Mouse (Mus musculus): ENCODE measurements around the gene Mrc2.

The Mrc2 gene

GRCm38 (mm10) chr11:105311291-105311975 lies 19.0 kb downstream of the Mrc2 start:
- no peak for DNase-seq (ENCODE audit: low read depth)

DNA sequence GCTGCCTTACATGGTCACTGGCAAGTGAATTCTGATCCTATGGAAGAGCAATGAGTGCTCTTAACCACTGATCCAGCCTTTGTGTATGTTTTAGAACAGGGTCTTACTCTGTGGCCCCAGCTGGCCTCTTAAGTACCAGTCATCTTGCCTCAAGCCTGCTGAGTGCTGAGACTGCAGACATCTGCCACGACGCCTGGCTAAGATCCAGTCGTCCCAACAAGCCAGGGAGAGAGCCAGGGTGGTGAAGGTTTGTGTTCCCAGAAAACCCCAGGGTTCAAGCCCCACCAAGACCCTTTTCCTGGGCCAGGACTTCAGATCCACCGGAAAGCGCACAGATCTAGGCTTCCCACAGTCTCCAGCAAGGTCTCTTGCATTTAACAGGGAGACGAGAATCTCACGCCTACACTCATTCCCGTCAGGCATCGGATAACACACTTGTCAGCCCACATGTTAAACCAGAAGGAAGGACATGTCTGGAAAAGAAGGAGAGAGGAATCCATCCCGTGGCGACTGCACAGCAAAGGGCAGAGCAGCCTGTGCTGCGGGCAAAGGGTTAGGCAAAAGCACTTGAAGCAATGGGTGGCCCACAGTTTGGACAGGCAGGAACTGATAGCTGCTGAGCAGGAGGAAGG lies 20.0 kb downstream of the Mrc2 start:
- peak; percentile 72 for DNase-seq (ENCODE audit: low read depth)

DNA sequence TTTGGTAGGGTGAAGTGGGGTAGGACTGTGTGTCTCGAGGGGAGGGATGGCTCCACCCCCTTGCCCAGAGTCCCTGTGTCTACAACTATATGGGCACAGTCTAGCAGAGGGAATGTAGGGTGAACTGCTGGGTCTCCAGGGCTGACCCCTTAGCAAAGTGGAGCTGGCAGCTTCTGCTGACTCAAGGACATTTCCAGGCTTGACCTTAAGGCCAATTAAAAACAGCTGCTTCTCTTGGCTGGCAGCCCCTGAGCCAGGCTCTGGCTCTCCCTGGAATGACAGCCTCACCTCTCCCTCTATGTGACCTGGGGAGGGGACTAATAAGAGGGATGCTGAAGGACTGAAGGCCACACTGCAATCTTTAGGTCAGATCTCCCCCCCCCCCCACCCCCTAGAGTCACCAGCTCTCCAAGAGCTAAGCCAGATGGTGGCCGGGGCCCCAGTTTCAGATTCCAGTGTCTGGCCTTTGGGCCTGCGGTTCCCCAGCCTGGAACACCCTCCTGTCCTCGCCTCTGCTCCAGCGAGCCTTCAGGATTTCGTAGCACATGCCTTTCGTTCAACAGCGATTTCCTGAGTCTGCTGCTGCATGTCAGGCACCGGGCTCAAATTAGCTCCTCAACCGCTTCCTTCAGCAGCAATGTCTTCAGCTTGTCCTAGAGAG lies 20.7 kb downstream of the Mrc2 start:
- peak; percentile 88 for DNase-seq (ENCODE audit: low read depth)

DNA sequence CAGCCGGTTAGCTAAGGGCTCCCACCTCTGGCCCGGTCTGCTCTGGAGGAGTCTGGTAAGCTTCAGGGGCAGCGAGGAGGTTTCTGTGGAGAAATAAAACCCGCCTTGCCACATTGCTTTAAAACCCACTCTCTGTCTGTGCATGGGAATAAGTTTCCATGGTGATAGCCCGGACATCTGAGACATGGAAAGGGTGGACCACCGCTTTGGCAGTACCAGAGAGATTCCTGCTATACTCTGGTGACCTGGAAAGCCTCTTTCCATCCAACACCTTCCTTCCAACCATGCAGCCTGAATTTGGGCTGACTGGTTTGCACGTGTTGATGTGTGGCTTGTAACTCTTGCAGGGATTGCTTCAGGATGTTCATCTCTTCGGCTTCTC lies 21.2 kb downstream of the Mrc2 start:
- DNase-seq (ENCODE audit: low read depth): no peak

GRCm38 (mm10) chr11:105315296-105315695 lies 22.9 kb downstream of the Mrc2 start:
- DNase-seq (ENCODE audit: low read depth): no peak

DNA sequence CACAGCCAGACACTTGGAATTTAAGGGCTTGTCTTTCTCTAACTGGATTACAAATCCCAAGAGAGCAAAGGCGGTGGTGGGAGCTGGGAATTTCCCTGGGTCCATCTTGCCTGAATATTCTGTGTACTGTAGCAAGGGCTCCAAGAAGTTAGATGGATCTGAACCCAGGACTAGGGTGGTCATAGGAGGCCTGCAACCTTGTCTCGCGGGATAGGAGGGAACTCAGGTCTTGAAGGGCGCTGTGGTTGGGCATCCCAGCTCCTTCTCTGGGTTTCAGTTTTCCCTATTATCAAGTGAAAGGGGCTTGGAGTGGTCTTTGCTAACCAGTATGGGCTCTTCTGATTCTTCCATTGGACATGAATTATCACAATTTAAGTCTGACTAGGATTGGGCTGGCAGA lies 23.7 kb downstream of the Mrc2 start:
- DNase-seq (ENCODE audit: low read depth): no peak

DNA sequence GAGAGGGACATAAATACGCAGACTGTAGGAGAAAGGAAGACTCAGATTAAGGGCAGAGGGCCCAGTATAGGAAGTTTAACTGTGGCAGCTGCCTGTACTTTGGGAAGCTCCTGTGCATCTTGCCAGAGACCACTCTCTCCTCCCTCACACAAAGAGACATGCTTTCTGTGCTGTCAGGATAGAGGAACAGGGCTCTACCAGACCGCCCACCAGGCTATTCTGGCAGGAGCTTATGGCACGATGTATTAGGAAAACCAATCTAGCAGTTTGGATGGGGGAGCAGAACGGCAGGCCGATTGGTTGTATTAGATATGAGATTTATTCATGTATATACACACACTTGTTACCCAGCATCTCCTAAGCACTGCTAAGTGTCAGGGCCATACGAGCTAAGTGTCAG lies 25.3 kb downstream of the Mrc2 start:
- DNase-seq (ENCODE audit: low read depth): no peak

DNA sequence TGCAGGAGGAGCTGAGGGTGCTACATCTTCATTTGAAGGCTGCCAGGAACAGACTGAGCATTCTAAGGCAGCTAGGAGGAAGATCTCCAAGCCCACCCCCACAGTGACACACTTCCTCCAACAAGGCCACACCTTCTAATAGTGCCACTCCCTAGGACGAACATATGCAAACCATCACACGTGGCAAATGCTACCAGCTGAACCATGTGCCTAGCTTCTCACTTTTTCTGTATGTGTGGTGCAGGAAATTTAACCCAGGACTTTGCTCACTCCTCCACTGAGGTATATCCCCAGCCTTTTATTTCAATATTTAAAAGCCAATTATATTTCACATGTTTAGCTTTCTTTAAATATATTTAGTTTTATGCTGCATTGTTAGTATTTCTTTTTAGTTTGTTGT lies 28.6 kb downstream of the Mrc2 start:
- DNase-seq (ENCODE audit: low read depth): no peak

DNA sequence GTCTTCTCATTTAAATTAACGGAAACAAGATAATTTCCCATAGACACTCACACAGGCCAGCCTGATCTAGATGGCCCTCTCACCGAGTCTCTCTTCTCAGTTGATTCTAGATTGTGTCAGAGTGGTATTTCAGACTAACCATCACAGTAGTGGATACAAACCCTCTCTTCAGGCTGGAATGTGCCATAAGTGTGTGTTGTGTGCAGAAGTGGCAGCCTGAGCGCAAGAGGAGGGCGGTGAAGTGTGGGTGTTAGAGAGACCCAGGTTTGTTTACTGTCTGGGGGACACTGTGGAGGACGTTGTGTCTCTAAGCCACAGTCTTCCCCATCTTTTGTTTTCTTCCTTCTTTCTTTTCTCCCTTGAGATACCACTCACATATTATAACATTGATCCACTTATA lies 31.1 kb downstream of the Mrc2 start:
- DNase-seq (ENCODE audit: low read depth): no peak

- no peak for DNase-seq (ENCODE audit: low read depth)
Observed at GRCm38 (mm10) chr11:105327101-105327500, 34.7 kb downstream of the Mrc2 start.

DNA sequence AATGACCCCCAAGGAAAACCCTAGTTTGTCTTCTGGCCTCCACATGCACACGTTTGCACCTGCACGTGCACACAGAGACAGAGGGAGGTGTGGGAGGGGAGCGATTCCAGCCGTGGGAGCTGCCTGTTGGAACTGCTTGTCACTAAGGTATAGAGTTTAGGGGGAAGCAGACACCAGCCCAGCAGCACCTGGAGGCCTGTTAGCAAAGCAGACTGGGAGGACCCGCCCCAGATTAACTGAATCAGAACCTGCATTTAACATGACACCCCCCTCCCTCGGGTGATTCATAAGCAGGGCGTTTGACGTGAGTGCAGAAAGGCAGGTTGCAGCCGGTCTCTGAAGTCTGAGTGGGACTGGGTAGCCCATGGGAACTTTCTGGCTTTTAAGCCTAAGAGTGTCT lies 37.5 kb downstream of the Mrc2 start:
- DNase-seq (ENCODE audit: low read depth): no peak

DNA sequence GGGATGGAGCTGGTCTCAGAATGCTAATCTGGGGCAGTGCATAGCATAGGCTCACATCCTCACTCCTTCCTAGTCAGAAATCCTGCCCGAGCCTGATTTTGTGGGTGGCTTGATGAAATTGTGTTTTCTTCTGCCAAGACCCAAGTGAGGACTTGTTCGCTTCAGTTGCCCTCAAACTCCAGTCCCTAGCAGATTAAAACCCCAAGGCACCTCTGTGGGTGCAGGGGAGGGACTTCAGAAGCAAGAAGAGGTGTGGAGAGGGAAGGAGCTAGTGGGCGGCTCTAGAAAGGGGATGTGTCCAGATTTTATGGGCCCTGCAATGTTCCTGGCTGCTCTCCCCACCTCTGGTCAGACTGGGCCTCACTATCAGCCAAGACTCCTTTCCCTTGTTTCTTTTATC lies 38.7 kb downstream of the Mrc2 start:
- DNase-seq (ENCODE audit: low read depth): no peak

- DNase-seq (ENCODE audit: low read depth): no peak
Observed at GRCm38 (mm10) chr11:105331732-105332131, 39.3 kb downstream of the Mrc2 start.

GRCm38 (mm10) chr11:105332468-105332867 lies 40.0 kb downstream of the Mrc2 start:
- no peak for DNase-seq (ENCODE audit: low read depth)

- no peak for DNase-seq (ENCODE audit: low read depth)
Observed at GRCm38 (mm10) chr11:105333867-105334670, 41.6 kb downstream of the Mrc2 start.

- DNase-seq (ENCODE audit: low read depth): no peak
Observed at GRCm38 (mm10) chr11:105338596-105339390, 46.4 kb downstream of the Mrc2 start.

GRCm38 (mm10) chr11:105345284-105345683 lies 52.8 kb downstream of the Mrc2 start:
- no peak for DNase-seq (ENCODE audit: low read depth)

DNA sequence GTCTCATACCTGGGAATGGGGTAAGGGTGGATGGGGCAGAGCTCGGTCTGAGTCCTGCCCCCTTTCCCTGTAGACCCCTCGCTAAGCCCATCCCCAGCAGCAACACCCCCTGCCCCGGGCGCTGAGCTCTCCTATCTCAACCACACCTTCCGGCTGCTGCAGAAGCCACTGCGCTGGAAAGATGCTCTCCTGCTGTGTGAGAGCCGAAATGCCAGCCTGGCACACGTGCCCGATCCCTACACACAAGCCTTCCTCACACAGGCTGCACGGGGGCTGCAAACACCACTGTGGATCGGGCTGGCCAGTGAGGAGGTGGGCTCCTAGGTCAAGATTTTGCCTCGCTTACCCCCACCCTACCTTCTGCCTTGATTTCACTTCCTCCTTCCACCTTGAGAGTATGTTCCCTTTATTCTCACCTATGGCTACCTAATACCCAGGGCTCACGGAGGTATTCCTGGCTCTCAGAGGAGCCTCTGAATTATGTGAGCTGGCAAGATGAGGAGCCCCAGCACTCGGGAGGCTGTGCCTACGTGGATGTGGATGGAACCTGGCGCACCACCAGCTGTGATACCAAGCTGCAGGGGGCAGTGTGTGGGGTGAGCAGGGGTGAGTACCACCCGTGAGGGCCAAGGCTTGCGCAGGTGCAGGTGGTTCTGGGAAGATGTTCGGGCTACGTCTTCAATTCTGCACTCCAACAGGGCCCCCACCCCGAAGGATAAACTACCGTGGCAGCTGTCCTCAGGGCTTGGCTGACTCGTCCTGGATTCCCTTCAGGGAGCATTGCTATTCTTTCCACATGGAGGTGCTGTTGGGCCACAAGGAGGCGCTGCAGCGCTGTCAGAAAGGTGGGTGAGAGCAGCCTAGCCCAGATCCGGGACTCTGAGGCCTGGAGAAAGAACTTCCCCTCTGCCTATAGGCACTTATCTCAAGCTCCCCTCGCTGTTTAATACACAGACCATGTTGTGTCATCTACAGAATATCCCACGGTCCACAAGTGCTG lies 55.0 kb downstream of the Mrc2 start:
- no peak for DNase-seq (ENCODE audit: low read depth)

GRCm38 (mm10) chr11:105348495-105348982 lies 56.1 kb downstream of the Mrc2 start:
- DNase-seq (ENCODE audit: low read depth): no peak

DNA sequence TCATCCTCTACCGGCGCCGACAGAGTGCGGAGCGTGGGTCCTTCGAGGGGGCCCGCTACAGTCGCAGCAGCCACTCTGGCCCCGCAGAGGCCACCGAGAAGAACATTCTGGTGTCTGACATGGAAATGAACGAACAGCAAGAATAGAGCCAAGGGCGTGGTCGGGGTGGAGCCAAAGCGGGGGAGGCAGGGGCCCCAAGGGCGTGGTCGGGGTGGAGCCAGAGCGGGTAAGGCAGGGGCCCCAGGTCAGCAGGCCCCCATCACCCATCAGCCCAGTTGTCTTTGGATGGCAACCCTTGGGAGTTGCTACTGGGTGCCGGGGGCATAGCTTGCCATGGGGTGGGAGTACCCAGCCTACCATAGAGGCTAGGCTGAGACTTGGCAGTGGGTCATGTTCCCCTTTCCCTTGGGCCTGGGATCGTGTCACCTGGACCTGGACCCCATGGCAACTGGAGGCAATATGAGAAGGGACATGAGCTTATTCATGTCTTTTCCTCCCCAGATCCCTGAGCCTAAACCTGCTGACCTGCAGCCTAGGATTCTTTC lies 57.4 kb downstream of the Mrc2 start:
- no peak for DNase-seq (ENCODE audit: low read depth)

Data from fibroblast of lung, adult 2 months (primary cell).